Mouse (Mus musculus) hindbrain, embryonic 16.5 days (tissue): ENCODE data around the gene Napa. TPM values are rescaled to one million over a fixed set of nuclear protein-coding genes. Genes with fewer than 3 reads are reported as not detected.

Experiments used
- ATAC-seq: fragments of 200-750 bp; cut with Nextera tagmentation; 2 replicates; pipeline ENCODE4 v1.8.0; 2017; ENCODE audit warnings: moderate TSS enrichment, moderate library complexity
- H3K27ac ChIP-seq: fragments of 300-500 bp; sonication (generic); 2 replicates; pipeline ENCODE4 v1.5.1; 2014; ENCODE audit warnings: low read depth, mild to moderate bottlenecking, control low read depth, low read length, moderate library complexity
- H3K27me3 ChIP-seq: fragments of 300-500 bp; sonication (generic); replicated peaks from 2 replicates; pipeline ENCODE4 v1.6.1; 2014; ENCODE audit warnings: low read length; ENCODE audit not compliant: control insufficient read depth, insufficient read depth
- H3K36me3 ChIP-seq: fragments of 300-500 bp; sonication (generic); 2 replicates; pipeline ENCODE4 v1.6.1; 2014; ENCODE audit warnings: mild to moderate bottlenecking, low read length, moderate library complexity, mixed read lengths; ENCODE audit not compliant: control insufficient read depth, insufficient read depth
- H3K4me1 ChIP-seq: fragments of 300-500 bp; sonication (generic); 2 replicates; pipeline ENCODE4 v1.6.1; 2014; ENCODE audit warnings: low read depth, low read length; ENCODE audit not compliant: control insufficient read depth, insufficient read depth
- H3K4me2 ChIP-seq: fragments of 300-500 bp; sonication (generic); 2 replicates; pipeline ENCODE4 v1.6.1; 2014; ENCODE audit warnings: mild to moderate bottlenecking, low read length, control low read depth, moderate library complexity
- H3K4me3 ChIP-seq: fragments of 300-500 bp; sonication (generic); 2 replicates; pipeline ENCODE4 v1.5.1; 2014; ENCODE audit warnings: mild to moderate bottlenecking, low read length, control low read depth, moderate library complexity
- H3K9ac ChIP-seq: fragments of 300-500 bp; sonication (generic); 2 replicates; pipeline ENCODE4 v1.6.1; 2014; ENCODE audit warnings: low read depth, mild to moderate bottlenecking, control low read depth, low read length, moderate library complexity
- H3K9me3 ChIP-seq: fragments of 300-500 bp; sonication (generic); 2 replicates; pipeline ENCODE4 v1.6.1; 2014; ENCODE audit warnings: mild to moderate bottlenecking, low read length, moderate library complexity; ENCODE audit not compliant: control insufficient read depth
- WGBS: fragments of 180-500 bp; shearing (Covaris S2); extraction: QIAGEN DNeasy Blood & Tissue Kit; methylation state at CpG from one replicate; pipeline ENCODE4 v1.1.7; 2014; 5-methylcytosine and 5-hydroxymethylcytosine counted together
- polyA plus RNA-seq: library from polyadenylated mRNA; unstranded; fragments of >200 nt; fragmentation: Nextera tagmentation; extraction: Ambion mirVana; gene quantifications from 2 replicates; pipeline ENCODE4 v1.2.1, GENCODE M21; 2015

Napa gene
- polyA plus RNA-seq, 1 experiment from 2014 or later = 236 TPM

DNA sequence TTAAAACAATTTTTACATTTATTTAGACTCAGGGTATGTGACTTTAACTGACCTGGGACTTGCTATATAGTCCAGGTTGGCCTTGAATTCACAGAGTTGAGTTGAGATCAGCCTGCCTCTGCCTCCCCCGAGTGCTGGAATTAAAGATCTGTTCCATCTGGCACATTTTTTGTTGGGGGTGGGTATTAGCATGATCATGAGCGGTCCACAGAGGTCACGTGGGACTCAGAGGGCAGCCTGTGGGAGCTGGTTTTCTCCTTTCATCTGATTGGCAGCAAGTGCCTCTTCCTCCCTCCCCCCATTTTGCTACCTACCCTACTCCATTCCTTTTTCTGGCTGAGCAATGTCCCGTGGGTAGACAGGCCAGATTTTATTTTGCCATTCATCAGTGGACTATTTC, 17.7 kb upstream of the Napa start:
- 73% methylated on average over 4 of the region's 4 CpGs for WGBS
- no peak for ATAC-seq
- Histone ChIP-seq H3K4me1 (no peaks in the 10 kb centered on the region), H3K27ac (no peak overlapping the region), H3K9ac (no peak overlapping the region), H3K36me3 (no peaks in the 10 kb centered on the region), H3K4me3 (no peak overlapping the region), H3K9me3 (no peaks in the 10 kb centered on the region), H3K4me2 (no peak overlapping the region), H3K27me3 (peaks cover 3% of the 10 kb centered on the region; the same call in 1 of the 2 replicates)

- Histone ChIP-seq H3K36me3 (no peaks in the 10 kb centered on the region), H3K27ac (no peak overlapping the region), H3K9ac (no peak overlapping the region), H3K4me1 (no peaks in the 10 kb centered on the region), H3K27me3 (peaks cover 3% of the 10 kb centered on the region; the same call in 1 of the 2 replicates), H3K9me3 (no peaks in the 10 kb centered on the region), H3K4me3 (no peak overlapping the region), H3K4me2 (no peak overlapping the region)
- ATAC-seq = no peak
- WGBS = 59% methylated on average over 4 of the region's 4 CpGs
These were observed 14.9 kb upstream of the Napa start for GRCm38 (mm10) chr7:16083361-16083760.

- no peak for ATAC-seq
These were observed 10.7 kb upstream of the Napa start for GRCm38 (mm10) chr7:16087587-16087986.

GRCm38 (mm10) chr7:16094592-16094991, 3.7 kb upstream of the Napa start:
- Histone ChIP-seq H3K36me3 (no peaks in the 10 kb centered on the region), H3K27me3 (peaks cover 2% of the 10 kb centered on the region; the same call in 1 of the 2 replicates), H3K27ac (no peak overlapping the region), H3K4me2 (no peak overlapping the region), H3K9me3 (no peaks in the 10 kb centered on the region), H3K4me3 (no peak overlapping the region), H3K4me1 (peaks cover 10% of the 10 kb centered on the region), H3K9ac (no peak overlapping the region)
- WGBS = 75% methylated on average over 3 of the region's 3 CpGs
- no peak for ATAC-seq

More at GRCm38 (mm10) chr7:16087587-16087986, 10.7 kb upstream of the Napa start:
- Histone ChIP-seq H3K36me3 (no peaks in the 10 kb centered on the region), H3K4me2 (no peak overlapping the region), H3K27me3 (peaks cover 3% of the 10 kb centered on the region; the same call in 1 of the 2 replicates), H3K4me1 (no peaks in the 10 kb centered on the region), H3K9me3 (no peaks in the 10 kb centered on the region), H3K27ac (no peak overlapping the region), H3K4me3 (no peak overlapping the region), H3K9ac (no peak overlapping the region)
- WGBS = 70% methylated on average over 2 of the region's 2 CpGs

DNA sequence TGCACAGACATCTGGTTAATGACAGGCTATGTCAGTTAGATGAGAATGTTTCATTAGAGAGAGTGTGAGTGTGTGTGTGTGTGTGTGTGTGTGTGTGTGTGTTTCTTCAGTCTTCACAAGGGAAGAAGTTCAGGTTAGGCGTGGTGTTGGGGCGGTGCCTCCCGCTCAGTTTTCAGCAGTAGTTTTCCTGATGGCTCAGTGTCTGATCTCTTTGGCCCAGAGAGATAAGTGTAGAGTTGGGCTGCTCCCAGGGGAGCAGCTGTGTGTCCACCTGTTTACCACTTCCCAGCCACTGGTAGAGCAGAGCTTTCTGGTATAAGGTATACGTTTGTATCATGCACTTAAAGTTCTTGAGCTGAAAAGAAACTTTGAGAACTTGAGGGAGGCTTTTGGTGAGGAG, 1.6 kb downstream of the Napa start:
- peaks cover 47% of the 10 kb centered on the region for H3K4me1 ChIP-seq
- no peak for ATAC-seq
- H3K27me3 ChIP-seq = 0 out of 2 replicates have a peak, but pooled peaks cover 2% of the 10 kb centered on the region
- peaks cover 3% of the 10 kb centered on the region for H3K36me3 ChIP-seq
- no peak overlapping the region for H3K27ac ChIP-seq
- WGBS = 85% methylated on average over 4 of the region's 4 CpGs
- peak overlapping the region; percentile 91 for H3K4me2 ChIP-seq
- H3K9ac ChIP-seq = peak overlapping the region; percentile 87; the same call in 1 of the 2 replicates
- no peak overlapping the region; the same call in 1 of the 2 replicates for H3K4me3 ChIP-seq
- no peaks in the 10 kb centered on the region for H3K9me3 ChIP-seq

DNA sequence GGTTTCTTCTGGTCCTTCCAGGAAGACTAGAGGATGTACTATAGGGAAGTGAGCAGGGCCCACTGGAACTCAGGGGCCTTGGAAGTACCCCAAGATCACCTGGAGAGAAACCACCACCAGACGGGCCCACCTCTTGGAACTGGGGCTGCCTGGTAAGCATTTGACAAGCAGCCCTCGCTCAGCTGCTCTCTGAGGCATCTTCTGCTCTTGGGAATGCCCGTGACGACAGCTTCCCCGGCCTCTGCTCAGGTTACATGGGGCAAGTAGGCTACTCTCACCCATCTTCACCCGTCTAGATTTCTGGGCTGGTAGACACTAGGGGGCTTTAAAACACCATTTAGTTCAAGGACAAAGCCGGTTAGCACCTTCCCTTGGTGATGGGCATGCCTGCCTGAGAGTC, 2.8 kb downstream of the Napa start:
- Histone ChIP-seq H3K9me3 (no peaks in the 10 kb centered on the region), H3K4me2 (no peak overlapping the region), H3K4me1 (peaks cover 47% of the 10 kb centered on the region), H3K36me3 (peaks cover 3% of the 10 kb centered on the region), H3K4me3 (no peak overlapping the region), H3K27ac (no peak overlapping the region), H3K27me3 (no peaks in the 10 kb centered on the region), H3K9ac (no peak overlapping the region)
- ATAC-seq = no peak
- 84% methylated on average over 7 of the region's 7 CpGs for WGBS

GRCm38 (mm10) chr7:16101726-16102475, 3.6 kb downstream of the Napa start:
- Histone ChIP-seq H3K27ac (no peak overlapping the region), H3K9me3 (no peaks in the 10 kb centered on the region), H3K36me3 (peaks cover 3% of the 10 kb centered on the region), H3K9ac (no peak overlapping the region), H3K4me2 (no peak overlapping the region), H3K4me1 (peaks cover 47% of the 10 kb centered on the region), H3K27me3 (no peaks in the 10 kb centered on the region), H3K4me3 (no peak overlapping the region)
- WGBS = 69% methylated on average over 15 of the region's 15 CpGs
- no peak for ATAC-seq

DNA sequence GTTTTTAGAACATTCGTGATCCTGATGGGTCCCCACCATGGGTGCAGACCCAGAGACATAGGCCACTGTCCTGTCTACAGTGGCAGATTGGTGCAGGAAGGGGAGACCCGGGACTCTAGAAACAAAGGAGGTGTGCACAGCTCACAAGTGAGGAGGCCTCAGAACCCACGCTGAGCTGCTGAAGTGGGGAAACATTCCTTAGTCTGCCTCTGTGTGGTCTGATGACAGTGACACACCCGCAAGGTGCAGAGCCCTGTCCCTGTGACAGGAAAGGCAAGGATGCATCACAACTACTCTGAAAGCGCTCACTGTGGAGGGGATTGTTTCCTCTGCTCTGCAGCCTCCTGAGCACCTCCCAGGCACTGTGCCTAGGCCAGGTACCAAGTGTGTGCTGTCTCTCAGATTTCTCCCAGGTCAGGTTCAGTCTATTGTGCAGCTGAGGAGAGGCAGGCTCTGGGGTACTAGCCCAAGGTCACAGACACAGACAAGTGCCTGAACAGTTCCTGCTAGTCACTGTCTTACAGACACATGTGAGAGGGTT, 4.5 kb downstream of the Napa start:
- Histone ChIP-seq H3K9me3 (no peaks in the 10 kb centered on the region), H3K4me2 (no peak overlapping the region), H3K4me1 (peaks cover 44% of the 10 kb centered on the region), H3K4me3 (no peak overlapping the region), H3K27ac (no peak overlapping the region), H3K36me3 (peaks cover 6% of the 10 kb centered on the region), H3K27me3 (no peaks in the 10 kb centered on the region), H3K9ac (no peak overlapping the region; the same call in 1 of the 2 replicates)
- ATAC-seq = no peak
- WGBS = 90% methylated on average over 5 of the region's 5 CpGs

DNA sequence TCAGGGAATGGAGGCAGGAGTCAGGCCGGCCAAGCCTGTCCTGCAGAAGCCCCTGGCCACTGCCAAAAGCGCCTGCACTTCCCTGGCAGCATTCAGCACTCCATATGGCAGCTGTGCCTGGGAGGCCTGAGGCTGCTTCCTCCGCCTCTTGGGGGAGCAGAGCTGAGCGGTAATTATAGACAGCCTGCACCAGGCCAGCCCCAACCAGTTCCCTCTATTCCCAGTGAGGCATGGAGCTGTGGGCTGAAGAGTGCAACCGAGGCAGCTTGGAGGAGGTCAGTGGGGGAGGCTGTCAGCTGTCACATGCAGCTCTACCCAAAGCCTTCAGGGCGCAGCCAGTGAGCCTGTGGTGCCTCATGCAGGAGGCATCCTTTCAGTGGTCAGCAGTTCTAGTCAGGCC, 5.5 kb downstream of the Napa start:
- Histone ChIP-seq H3K9me3 (no peaks in the 10 kb centered on the region), H3K4me1 (peaks cover 44% of the 10 kb centered on the region), H3K9ac (peak overlapping the region; percentile 20; the same call in 1 of the 2 replicates), H3K27ac (peak overlapping the region; percentile 68; the same call in 1 of the 2 replicates), H3K4me2 (no peak overlapping the region; the same call in 1 of the 2 replicates), H3K27me3 (no peaks in the 10 kb centered on the region), H3K4me3 (no peak overlapping the region), H3K36me3 (peaks cover 12% of the 10 kb centered on the region)
- WGBS = 49% methylated on average over 6 of the region's 6 CpGs
- peak; percentile 45 for ATAC-seq
